Mouse (Mus musculus) A20 (cell line): Measurements from ENCODE around the gene Gapdh.
A peak's percentile ranks its signal among the peaks of the same experiment; 100 is the strongest.

Source experiments
- DNase-seq: peaks from one replicate; pipeline ENCODE4 v3.0.0-alpha.2; 2011; ENCODE audit warnings: low read depth, low spot score

The Gapdh gene

DNA sequence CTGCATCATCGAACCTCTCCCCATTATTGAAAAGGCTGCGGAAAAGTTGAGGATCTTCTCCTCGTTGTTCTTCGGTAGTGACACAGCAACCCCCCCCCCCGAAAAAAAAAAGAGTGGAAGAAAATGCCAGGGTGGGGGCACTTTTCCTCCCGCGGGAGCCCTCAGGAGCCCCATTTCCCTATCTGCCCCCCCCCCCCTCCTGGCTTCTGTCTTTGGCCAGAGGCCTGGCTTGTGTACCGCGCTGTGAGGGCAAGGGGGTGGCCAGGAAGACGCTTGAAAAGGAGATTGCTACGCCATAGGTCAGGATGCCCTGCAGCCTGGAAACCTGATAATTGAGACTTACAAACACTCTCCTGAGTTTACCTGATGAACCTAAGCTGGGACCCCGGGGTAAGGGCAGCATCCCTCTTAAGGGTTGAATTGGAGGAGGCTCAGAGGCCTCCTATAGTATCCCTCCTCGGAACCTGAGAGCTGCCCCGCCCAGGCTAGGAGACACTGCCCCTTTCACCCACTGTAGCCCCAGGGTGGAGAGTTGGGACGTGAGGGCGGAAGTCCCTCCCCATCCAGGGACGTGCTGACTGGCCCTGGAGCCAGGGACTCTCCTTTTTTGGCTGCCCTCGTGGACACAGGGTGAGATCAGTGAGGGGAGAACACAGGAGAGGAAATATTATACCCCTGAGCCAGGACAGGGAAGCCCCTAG is at the start of gene Gapdh:
TSS of gene Gapdh (minus strand) at position 417 of the 701 bp plus-strand sequence.
- peak; percentile 89 for DNase-seq

DNA sequence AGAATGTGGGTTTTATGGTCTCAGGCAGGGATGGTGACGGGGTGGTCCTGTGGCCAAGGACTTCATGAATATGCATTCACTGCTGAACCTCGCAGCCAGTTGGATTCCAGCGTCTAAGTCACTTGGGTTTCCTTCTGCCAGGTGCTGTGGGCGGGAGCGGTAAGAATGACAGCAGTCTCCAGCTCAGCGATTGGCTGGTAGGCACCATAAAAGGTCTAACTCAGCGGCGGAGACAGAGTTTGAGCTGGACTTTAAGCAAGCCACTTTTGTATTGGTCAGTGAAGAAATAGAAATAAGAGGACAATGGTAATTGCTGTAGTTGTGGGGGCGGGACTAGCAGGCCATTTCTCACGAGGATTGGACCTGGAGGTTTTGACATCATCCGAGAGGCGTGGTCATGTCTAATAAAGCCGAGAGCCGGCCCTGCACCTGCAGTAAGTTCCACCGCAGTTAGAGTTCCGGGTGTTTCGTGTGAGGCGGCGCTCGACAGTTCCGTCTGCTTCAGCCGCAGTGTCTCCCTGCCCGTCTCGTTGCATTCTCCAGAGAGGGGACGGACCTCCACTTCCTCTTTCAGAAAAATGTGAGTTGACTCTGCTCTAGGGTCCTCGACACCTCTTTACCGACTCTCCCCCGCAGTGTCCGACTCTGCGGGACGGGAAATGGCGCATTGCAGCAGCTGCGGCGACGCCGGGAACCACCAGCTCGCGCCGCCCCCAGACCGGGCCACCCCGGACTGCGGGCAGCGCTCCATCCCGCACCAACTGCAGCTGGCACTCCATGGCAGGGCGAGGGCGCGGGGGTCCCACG is 49.1 kb upstream of the Gapdh start, which contains the start of gene Vamp1:
TSS of gene Vamp1 (plus strand) at position 404 of the 807 bp plus-strand sequence.
- peak; percentile 99 for DNase-seq

GRCm38 (mm10) chr6:125213715-125214114 is 47.4 kb upstream of the Gapdh start:
- DNase-seq: no peak

- no peak for DNase-seq
These were observed 46.9 kb upstream of the Gapdh start for GRCm38 (mm10) chr6:125213129-125213528.

DNA sequence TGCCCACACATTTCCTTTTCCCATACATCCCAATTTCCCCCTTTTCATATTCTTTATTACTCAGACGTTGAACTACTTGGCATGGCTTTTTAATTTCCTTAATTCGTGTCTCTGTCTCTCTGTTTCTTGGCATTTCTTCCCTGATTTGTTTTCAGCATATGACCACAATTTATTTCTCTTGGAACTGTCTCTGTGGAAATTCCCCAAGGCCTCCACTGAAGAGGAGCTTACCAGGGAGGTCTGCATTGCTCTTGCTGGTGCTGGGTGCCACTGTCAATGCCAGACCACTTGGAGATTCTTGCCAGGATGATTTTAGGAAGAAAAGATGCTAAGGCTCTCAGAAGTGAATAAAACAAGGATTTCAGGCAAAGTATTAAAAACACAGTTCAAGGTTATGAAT is 46.4 kb upstream of the Gapdh start:
- no peak for DNase-seq

DNA sequence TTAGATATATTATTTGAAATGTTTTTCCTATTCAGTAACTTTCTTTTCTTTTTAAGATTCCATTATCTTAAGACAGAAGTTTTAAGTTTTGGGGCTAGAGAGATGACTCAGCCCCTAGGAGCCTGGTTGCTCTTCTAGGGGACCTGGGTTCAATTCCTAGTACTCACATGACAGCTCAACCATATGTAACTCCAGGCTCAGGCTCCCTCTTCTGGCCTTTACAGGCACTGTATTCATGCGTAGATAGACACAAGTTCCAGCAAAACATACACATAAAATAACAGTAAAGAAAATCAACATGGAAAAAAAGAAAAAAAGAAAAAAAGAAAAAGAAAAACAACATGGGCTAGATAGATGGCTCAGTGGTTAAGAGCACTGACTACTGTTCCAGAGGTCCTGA is 44.2 kb upstream of the Gapdh start:
- DNase-seq: no peak

- no peak for DNase-seq
These were observed 30.9 kb upstream of the Gapdh start for GRCm38 (mm10) chr6:125197166-125197565.

DNA sequence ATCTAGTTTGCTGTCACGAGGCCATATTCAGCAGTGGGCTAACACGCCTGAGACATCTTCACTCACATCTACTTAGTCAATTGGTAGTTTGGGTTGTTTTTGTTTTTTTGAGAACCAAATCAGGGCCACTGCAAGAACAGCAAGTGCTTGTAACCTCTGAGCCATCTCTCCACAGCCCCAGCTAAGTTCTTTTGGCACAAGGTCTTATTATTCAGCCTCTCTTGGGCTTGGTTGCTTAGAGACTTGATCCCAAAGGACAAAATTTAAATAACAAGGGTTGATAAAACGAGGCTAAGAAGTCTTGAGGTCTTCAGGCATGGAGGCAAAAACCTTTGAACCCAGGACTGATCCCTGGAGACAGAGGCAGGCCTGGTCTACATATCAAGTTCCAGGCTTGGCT is 30.0 kb upstream of the Gapdh start:
- no peak for DNase-seq

DNA sequence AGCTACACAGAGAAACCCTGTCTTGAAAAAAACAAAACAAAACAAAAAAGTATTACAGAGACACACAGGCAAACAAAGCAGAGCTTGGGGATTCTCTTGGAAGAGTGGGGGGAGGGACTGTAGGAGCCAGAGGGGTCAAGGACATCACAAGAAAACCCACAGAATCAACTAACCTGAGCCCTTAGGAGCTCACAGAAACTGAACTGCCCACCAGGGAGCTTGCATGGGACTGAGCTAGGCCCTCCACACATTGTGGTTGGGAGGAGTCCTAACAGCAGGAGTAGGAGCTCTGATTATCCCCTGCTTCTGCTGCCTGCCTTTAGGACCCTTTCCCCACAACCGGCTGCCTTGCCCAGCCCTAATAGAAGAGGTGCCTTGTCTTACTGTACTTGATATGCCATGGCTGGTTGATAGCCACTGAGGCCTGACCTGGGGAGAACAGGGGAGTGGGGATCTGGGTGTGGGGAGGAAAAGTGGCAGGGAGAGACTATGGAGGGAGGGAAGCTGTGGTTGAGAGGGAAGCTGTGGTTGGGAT is 29.3 kb upstream of the Gapdh start:
- no peak for DNase-seq

GRCm38 (mm10) chr6:125193390-125193789 is 27.1 kb upstream of the Gapdh start:
- no peak for DNase-seq

DNA sequence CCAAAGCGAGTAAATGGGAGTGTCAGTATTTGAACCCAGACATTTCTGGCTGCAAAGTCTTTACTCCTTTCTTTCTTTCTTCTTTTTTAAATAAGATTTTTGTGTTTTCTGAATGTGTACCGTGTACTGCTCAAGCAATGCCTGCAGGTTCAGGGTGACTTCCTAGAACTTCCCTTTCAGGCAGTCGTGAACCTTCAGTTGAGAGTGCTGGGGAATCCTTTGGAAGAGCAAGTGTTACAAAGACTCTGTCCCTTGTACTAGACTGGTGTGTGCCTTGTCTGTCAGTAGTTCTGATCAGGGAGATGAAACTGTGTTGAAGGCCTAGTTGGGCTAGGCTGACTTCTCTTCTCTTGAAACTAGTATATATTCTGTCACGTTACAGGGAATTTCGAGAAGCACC is 26.6 kb upstream of the Gapdh start:
- peak; percentile 50 for DNase-seq

DNA sequence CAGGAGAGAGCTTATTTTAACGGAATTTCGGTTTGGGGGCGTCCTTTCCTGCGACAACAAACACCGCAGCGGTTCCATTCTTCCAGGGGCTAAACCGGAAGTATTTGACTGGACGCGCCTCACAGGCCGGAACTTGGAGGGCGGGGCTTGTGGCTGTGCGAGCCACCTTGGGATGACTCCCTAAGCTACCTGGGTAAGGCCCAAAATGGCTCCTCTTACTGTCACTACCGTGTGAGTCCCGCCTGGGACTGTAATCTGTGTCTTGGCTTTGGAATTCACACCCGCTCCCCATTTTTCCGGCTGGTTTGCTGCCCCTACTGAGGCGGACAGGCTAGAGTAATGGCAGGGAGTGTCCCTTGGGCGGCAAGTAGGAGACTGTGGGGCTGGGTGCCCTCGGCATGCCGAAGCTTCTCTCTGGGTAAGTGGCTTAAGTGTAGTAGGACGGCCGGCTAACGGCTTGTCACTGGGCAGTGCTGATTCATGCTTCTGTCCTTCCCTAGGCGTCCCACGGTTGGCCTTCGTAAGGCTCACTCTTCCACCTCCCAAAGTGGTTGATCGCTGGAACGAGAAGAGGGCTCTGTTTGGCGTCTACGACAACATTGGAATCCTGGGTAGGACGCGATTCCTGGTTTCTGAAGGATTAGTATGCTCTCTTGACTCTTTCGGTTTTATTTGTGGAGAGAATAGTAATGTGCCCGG is 25.9 kb upstream of the Gapdh start:
- peak; percentile 95 for DNase-seq

DNA sequence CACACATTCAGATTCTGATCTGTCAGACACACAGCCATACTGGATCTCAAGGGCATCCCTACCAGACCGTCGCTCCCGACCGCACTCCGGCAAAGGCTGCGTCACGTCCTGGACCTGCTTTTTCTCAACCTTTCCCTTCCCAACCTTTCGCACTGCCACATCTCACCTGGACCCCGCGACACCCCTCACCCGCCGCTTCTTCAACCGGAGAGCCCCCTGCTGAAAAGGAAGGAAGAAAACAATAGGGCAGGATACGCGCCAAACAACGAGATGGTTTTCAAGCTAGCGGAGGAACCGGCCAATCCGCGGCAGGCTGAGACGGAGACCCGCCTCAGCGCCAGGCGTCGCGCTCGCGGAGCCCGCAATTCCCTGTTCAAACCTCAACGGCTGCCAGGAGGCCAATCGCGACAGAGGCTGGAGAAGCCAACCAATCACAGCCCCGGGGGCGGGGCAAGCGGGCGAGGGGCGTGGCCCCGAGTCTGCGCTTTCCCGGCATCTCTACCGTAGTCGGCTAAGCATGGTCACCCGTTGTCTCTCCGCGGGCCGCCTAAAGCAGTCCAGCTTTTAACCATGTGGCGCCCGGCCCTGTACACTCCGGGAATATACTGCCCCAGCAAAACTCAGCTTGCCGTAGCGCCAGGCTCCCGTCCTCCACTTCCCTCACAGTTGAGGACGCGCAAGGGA is 25.2 kb upstream of the Gapdh start, which contains the start of the genes Ncapd2 and Mrpl51:
TSS of gene Ncapd2 (minus strand) at position 370 of the 684 bp plus-strand sequence.
TSS of gene Mrpl51 (plus strand) at position 470 of the 684 bp plus-strand sequence.
- DNase-seq: peak; percentile 99

DNA sequence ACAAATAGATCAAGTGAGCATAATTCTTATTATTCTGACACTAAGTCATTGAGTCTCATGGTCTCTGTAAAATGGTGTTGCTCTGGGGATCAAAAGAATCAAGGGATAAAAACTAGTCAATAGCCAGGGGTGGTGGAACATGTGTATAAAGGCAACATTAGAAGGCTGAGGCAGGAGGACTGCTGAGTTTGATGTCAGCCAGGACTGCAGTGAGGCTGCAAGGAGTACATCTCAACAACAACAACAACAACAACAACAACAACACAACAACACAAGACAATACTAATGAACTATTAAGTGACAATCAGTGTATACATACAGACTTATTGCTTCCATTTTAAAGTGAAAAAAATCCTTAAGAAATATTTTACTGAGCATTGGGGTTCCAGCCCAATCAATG is 24.5 kb upstream of the Gapdh start:
- no peak for DNase-seq

GRCm38 (mm10) chr6:125186203-125186602 is 19.9 kb upstream of the Gapdh start:
- no peak for DNase-seq

GRCm38 (mm10) chr6:125182133-125182532 is 15.9 kb upstream of the Gapdh start:
- no peak for DNase-seq

DNA sequence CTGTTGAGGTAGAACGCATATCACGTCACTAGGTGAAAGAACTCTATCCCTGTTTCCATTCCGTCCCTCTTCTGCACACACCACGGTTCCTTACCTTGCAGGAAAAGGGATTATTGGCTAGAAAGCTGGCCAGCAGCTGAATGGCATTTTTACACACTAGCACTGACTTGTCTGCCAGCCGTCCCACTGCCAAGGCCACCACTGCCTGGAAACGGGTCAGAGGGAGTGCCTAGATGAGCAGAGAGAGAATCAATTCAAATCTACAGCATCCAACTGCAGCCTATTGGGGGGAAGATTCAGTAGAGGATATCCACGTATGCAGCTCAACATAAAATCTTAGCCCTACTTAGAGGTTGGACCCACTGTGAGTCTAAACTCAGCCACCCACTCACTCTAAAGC is 13.3 kb upstream of the Gapdh start:
- no peak for DNase-seq

DNA sequence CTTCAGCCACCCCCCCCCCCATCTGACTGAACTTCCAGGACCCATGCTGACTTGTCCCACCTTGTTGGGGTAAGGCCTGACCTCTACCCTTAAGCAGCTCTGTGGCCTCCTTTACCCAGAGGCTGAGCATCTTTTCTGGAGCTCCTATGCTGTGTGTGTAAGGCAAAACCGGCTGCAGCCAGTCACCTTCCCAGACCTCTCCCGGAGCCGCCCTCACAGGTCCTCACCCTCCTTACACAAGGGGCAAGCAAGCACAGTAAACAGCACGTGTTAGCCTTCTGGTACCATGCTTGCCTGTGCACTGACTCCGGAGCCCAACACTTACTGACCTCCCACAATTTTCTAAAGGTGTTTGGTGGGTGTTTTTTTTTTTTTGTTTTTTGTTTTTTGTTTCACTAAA is 9.2 kb upstream of the Gapdh start:
- no peak for DNase-seq

- no peak for DNase-seq
These were observed 7.0 kb upstream of the Gapdh start for GRCm38 (mm10) chr6:125173256-125173655.

- no peak for DNase-seq
These were observed 6.2 kb upstream of the Gapdh start for GRCm38 (mm10) chr6:125172474-125172873.

- DNase-seq: peak; percentile 43
These were observed 3.9 kb upstream of the Gapdh start for GRCm38 (mm10) chr6:125170194-125170593.
